In genomic region chr11:98142545-98142944, GRCm38 (mm10) we compare ENCODE assay signal across 28 mouse cellular contexts. TPM values are rescaled to one million over a fixed set of nuclear protein-coding genes. Genes with fewer than 3 reads are reported as not detected.
A peak's percentile ranks its signal among the peaks of the same experiment; 100 is the strongest.
DNase-seq lines count a peak whose midpoint lies in the region; ATAC-seq and TF ChIP-seq lines count a peak whose summit lies in the region.
"Had no signal": no experiment of that assay in that cellular context is flagged by ENCODE, and none has a peak within 500 bp of the region (broad histone marks: within the 10 kb centered on the region; RNA-seq: fewer than 3 reads in every experiment).

No protein-coding gene starts in this region.

- H3K36me3 ChIP-seq in lung, postnatal 0 days (ENCODE audit: insufficient read depth, low read length): no peaks in the 10 kb centered on the region
- peaks cover 0 to 13% of the 10 kb centered on the region in 2 experiments for H3K36me3 ChIP-seq in CH12.LX (replicated peaks in 1 of 2; ENCODE audit: control insufficient read depth in 1 of 2, insufficient read depth in 1 of 2, low read length in 1 of 2)
- no peaks in the 10 kb centered on the region for H3K36me3 ChIP-seq in hindbrain, embryonic 16.5 days (ENCODE audit: control insufficient read depth, insufficient read depth, low read length)
- H3K36me3 ChIP-seq: heart, embryonic 13.5 days; hindbrain, embryonic 15.5 days; liver, embryonic 13.5 days; midbrain, embryonic 15.5 days had no signal

- H3K27me3 ChIP-seq in lung, postnatal 0 days (replicated peaks; ENCODE audit: insufficient read depth, low read length): no peaks in the 10 kb centered on the region
- no peaks in the 10 kb centered on the region for H3K27me3 ChIP-seq in CH12.LX (replicated peaks)
- H3K27me3 ChIP-seq in hindbrain, embryonic 16.5 days (replicated peaks; ENCODE audit: control insufficient read depth, insufficient read depth, low read length): no peaks in the 10 kb centered on the region
- H3K27me3 ChIP-seq: embryonic facial prominence, embryonic 13.5 days; heart, embryonic 13.5 days; hindbrain, embryonic 15.5 days; limb, embryonic 13.5 days; liver, embryonic 13.5 days; megakaryocyte, embryonic 14.5 days; midbrain, embryonic 15.5 days had no signal

- H3K4me2 ChIP-seq in lung, postnatal 0 days (replicated peaks; ENCODE audit: low read depth, low read length): no peak overlapping the region
- no peak overlapping the region for H3K4me2 ChIP-seq in CH12.LX (ENCODE audit: insufficient read depth, low read depth, poor library complexity, severe bottlenecking)
- no peak overlapping the region for H3K4me2 ChIP-seq in hindbrain, embryonic 16.5 days (ENCODE audit: low read length)
- H3K4me2 ChIP-seq: embryonic facial prominence, embryonic 13.5 days; heart, embryonic 13.5 days; hindbrain, embryonic 15.5 days; limb, embryonic 13.5 days; liver, embryonic 13.5 days; lung, embryonic 14.5 days; midbrain, embryonic 15.5 days had no signal

- TF ChIP-seq POLR2A in CH12.LX (IDR thresholded peaks at IDR 0.05; ENCODE audit: low read depth, low read length): no peak

- DNase-seq in CD4-positive, CD25-positive, alpha-beta regulatory T cell, adult 2 months (ENCODE audit: low read depth, low spot score): peak; percentile 39
- DNase-seq in lung, postnatal 0 days (ENCODE audit: low spot score): peak; percentile 16
- DNase-seq in lung, postnatal 36 days: no peak
- no peak for DNase-seq in CH12.LX (ENCODE audit: extremely low read depth)
- DNase-seq in naive thymus-derived CD4-positive, alpha-beta T cell, adult 2 months (ENCODE audit: low read depth): peak; percentile 41
- DNase-seq in adrenal gland, postnatal 36 days: no peak
- DNase-seq: adrenal gland, postnatal 25 days; cerebellum, adult 18-20 months; cerebellum, postnatal 10 days; heart, postnatal 10 days; kidney, adult 11 months; kidney, postnatal 14 days; liver, embryonic 13.5 days; lung, embryonic 14.5 days; right cerebral cortex, postnatal 4 days; thymus, postnatal 14 days had no signal

- in situ Hi-C loops in CH12.LX (cut with MboI; ENCODE audit: low pct_ligation_motif_present, low pct_unique_long_range_greater_than_20kb, low sequenced_read_pairs): no loop called here

- H3K27ac ChIP-seq in lung, postnatal 0 days (ENCODE audit: low read length): no peak overlapping the region
- H3K27ac ChIP-seq in CH12.LX (ENCODE audit: insufficient read depth, low read depth): no peak overlapping the region
- H3K27ac ChIP-seq in hindbrain, embryonic 16.5 days (ENCODE audit: low read depth, low read length): no peak overlapping the region
- H3K27ac ChIP-seq: embryonic facial prominence, embryonic 13.5 days; heart, embryonic 13.5 days; hindbrain, embryonic 10.5 days; hindbrain, embryonic 15.5 days; left cerebral cortex, adult 2 months; limb, embryonic 13.5 days; liver, embryonic 13.5 days; midbrain, embryonic 15.5 days had no signal

- H3K4me3 ChIP-seq in lung, postnatal 0 days (ENCODE audit: low read depth, low read length): no peak overlapping the region
- no peak overlapping the region for H3K4me3 ChIP-seq in CH12.LX (replicated peaks in 1 of 3; ENCODE audit: low read depth in 2 of 3, low read length in 2 of 3, poor library complexity in 1 of 3)
- no peak overlapping the region for H3K4me3 ChIP-seq in hindbrain, embryonic 16.5 days (ENCODE audit: low read length)
- H3K4me3 ChIP-seq: embryonic facial prominence, embryonic 13.5 days; erythroblast, embryonic 14.5 days; heart, embryonic 13.5 days; hindbrain, embryonic 10.5 days; hindbrain, embryonic 15.5 days; left cerebral cortex, adult 2 months; limb, embryonic 13.5 days; liver, embryonic 13.5 days; megakaryocyte, embryonic 14.5 days; midbrain, embryonic 15.5 days had no signal

- no peaks in the 10 kb centered on the region for H3K9me3 ChIP-seq in lung, postnatal 0 days (ENCODE audit: low read length)
- H3K9me3 ChIP-seq in CH12.LX (replicated peaks; ENCODE audit: low read length): no peaks in the 10 kb centered on the region
- no peaks in the 10 kb centered on the region for H3K9me3 ChIP-seq in hindbrain, embryonic 16.5 days (ENCODE audit: control insufficient read depth, low read length)
- H3K9me3 ChIP-seq: embryonic facial prominence, embryonic 13.5 days; heart, embryonic 13.5 days; hindbrain, embryonic 10.5 days; hindbrain, embryonic 15.5 days; limb, embryonic 13.5 days; liver, embryonic 13.5 days; megakaryocyte, embryonic 14.5 days; midbrain, embryonic 15.5 days had no signal

- 0 out of 2 replicates have a peak, but pooled peaks have one; percentile 2 for TF ChIP-seq CTCF in lung, postnatal 0 days (IDR thresholded peaks at IDR 0.05)
- peak in 1 of 2 experiments; percentile 62; a peak in 2 of 4 replicates for TF ChIP-seq CTCF in CH12.LX (conservative IDR thresholded peaks at IDR 0.05 in 1 of 2, IDR thresholded peaks at IDR 0.05 in 1 of 2; ENCODE audit: low read depth in 2 of 2, low read length in 2 of 2)

- peaks cover 27% of the 10 kb centered on the region for H3K79me2 ChIP-seq in CH12.LX (replicated peaks; ENCODE audit: control insufficient read depth, extremely low read depth, insufficient read depth, poor library complexity, severe bottlenecking)

- dilution Hi-C loops in CH12.LX (cut with MboI; ENCODE audit: extremely low pct_ligation_motif_present, extremely low pct_unique_long_range_greater_than_20kb, low sequenced_read_pairs): no loop called here

- H3K9ac ChIP-seq in lung, postnatal 0 days (replicated peaks; ENCODE audit: low read depth): no peak overlapping the region
- no peak overlapping the region for H3K9ac ChIP-seq in CH12.LX (ENCODE audit: insufficient read depth, low read depth)
- H3K9ac ChIP-seq in hindbrain, embryonic 16.5 days (ENCODE audit: low read depth, low read length): no peak overlapping the region
- H3K9ac ChIP-seq: embryonic facial prominence, embryonic 13.5 days; heart, embryonic 13.5 days; hindbrain, embryonic 15.5 days; limb, embryonic 13.5 days; liver, embryonic 13.5 days; lung, embryonic 14.5 days; midbrain, embryonic 15.5 days had no signal

- TF ChIP-seq EP300 in lung, postnatal 0 days (IDR thresholded peaks at IDR 0.05): no peak
- no peak for TF ChIP-seq EP300 in CH12.LX (IDR thresholded peaks at IDR 0.05; ENCODE audit: low read length)

- ATAC-seq in CD4-positive, CD25-positive, alpha-beta regulatory T cell, adult 4 months: no peak
- ATAC-seq in lung, postnatal 0 days: no peak
- ATAC-seq in hindbrain, embryonic 16.5 days: no peak
- ATAC-seq: forebrain, embryonic 16.5 days; midbrain, embryonic 15.5 days had no signal

- TF ChIP-seq RAD21 in CH12.LX (IDR thresholded peaks at IDR 0.05; ENCODE audit: low read depth, low read length): peak; percentile 54

- 87% methylated on average over 2 of the region's 2 CpGs for WGBS in lung, postnatal 0 days
- WGBS in hindbrain, embryonic 16.5 days: 98% methylated on average over 2 of the region's 2 CpGs

- no peaks in the 10 kb centered on the region; the same call in 1 of the 2 replicates for H3K4me1 ChIP-seq in lung, postnatal 0 days (ENCODE audit: insufficient read depth, low read depth, low read length)
- H3K4me1 ChIP-seq in CH12.LX (ENCODE audit: control insufficient read depth in 1 of 2, insufficient read depth in 2 of 2): peaks cover 0 to 3% of the 10 kb centered on the region in 2 experiments; a peak in 2 of 4 replicates
- H3K4me1 ChIP-seq in hindbrain, embryonic 16.5 days (ENCODE audit: control insufficient read depth, insufficient read depth, low read depth, low read length): peaks cover 3% of the 10 kb centered on the region

TF ChIP-seq in CH12.LX, 34 proteins besides CTCF, POLR2A, EP300 and RAD21:
- TF ChIP-seq SMC3 (IDR thresholded peaks at IDR 0.05; ENCODE audit: low read depth, low read length) (peak; percentile 11; the same call in 1 of the 2 replicates), UBTF (IDR thresholded peaks at IDR 0.05; ENCODE audit: low read depth, low read length) (no peak), ZNF384 (IDR thresholded peaks at IDR 0.05; ENCODE audit: low read depth, low read length) (peak; percentile 38; the same call in 1 of the 2 replicates), E2F4 (IDR thresholded peaks at IDR 0.05; ENCODE audit: insufficient replicate concordance, low read depth, low read length) (no peak), ZMIZ1 (IDR thresholded peaks at IDR 0.05; ENCODE audit: low read depth, low read length) (no peak), MEF2A (IDR thresholded peaks at IDR 0.05; ENCODE audit: borderline replicate concordance, low read depth, low read length) (no peak), PAX5 (IDR thresholded peaks at IDR 0.05; ENCODE audit: low read length) (no peak)

RNA-seq across cellular contexts. Expression of gene Fbxl20, which starts 7.7 kb away (rescaled TPM):
- polyA plus RNA-seq in CD4-positive, CD25-positive, alpha-beta regulatory T cell, adult 4 months (2017; shearing (Covaris generic)): 1 to 10 TPM; 7.2 TPM
- 12.8 and 13.0 TPM in 2 replicates for polyA plus RNA-seq in lung, postnatal 0 days (2015; fragmentation: Nextera tagmentation; extraction: Ambion mirVana)
- 4.4 and 7.9 TPM in 2 replicates for total RNA-seq in CH12.LX (2012; rRNA removed)
- 4.8 and 6.4 TPM in 2 replicates for total RNA-seq in CH12.LX (2014; rRNA removed)
- 7.4 and 9.0 TPM in 2 replicates for polyA plus RNA-seq in CH12.LX (2012; ENCODE audit: insufficient read length, low read depth)
- total RNA-seq in adrenal gland, postnatal 36 days (2021): 10 to 100 TPM; 31.8 to 42.9 TPM
- polyA plus RNA-seq in hindbrain, embryonic 16.5 days (2015; fragmentation: Nextera tagmentation; extraction: Ambion mirVana): 20.9 and 26.3 TPM in 2 replicates

RNA-seq across cellular contexts. Expression of gene Med1, which starts 50.5 kb away (rescaled TPM):
- 100 to 1,000 TPM in 1 of 2 experiments, 10 to 100 TPM in 1; 97.7 to 127 TPM for polyA plus RNA-seq in CD4-positive, CD25-positive, alpha-beta regulatory T cell, adult 4 months (2017; shearing (Covaris generic))
- polyA plus RNA-seq in lung, postnatal 0 days (2015; fragmentation: Nextera tagmentation; extraction: Ambion mirVana): 32.2 and 34.1 TPM in 2 replicates
- total RNA-seq in CH12.LX (2012; rRNA removed): 28.8 and 40.8 TPM in 2 replicates
- 51.4 and 52.0 TPM in 2 replicates for total RNA-seq in CH12.LX (2014; rRNA removed)
- polyA plus RNA-seq in CH12.LX (2012; ENCODE audit: insufficient read length, low read depth): 54.7 and 58.9 TPM in 2 replicates
- 10 to 100 TPM; 65.4 to 72.5 TPM for total RNA-seq in adrenal gland, postnatal 36 days (2021)
- polyA plus RNA-seq in hindbrain, embryonic 16.5 days (2015; fragmentation: Nextera tagmentation; extraction: Ambion mirVana): 48.7 and 52.6 TPM in 2 replicates

Comparison
In these comparisons a context has a peak if more than half of its experiments do, and no peak if none do; other contexts are left out.
1. DNase-seq: peak in CD4-positive, CD25-positive, alpha-beta regulatory T cell, adult 2 months (single experiment), lung, postnatal 0 days (single experiment) and naive thymus-derived CD4-positive, alpha-beta T cell, adult 2 months (single experiment); none in lung, postnatal 36 days (single experiment), CH12.LX (single experiment) and adrenal gland, postnatal 36 days (0 of 2).